Mouse (Mus musculus): ENCODE results near the gene Zfp454.

DNA sequence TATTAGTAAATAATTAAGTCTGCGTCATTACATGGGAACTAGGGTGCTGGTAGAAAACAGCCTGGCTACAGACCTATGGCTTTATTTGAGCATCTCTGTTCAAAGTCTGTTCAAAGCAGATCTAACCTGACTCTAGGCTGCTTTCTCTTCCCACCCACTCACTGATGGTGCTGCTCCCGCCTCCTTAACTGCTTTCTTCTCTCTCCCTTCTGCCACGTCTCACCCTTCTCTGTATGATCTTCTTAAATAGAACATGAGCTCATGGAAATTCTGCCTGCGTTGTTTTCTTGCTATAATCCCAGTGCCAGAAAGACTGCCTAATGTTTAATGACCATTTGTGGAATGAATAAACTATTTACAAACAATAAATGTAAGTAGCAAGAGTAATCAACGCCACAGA is 20.7 kb upstream of the Zfp454 start:
- no peak for TF ChIP-seq POLR2A (IDR thresholded peaks at IDR 0.05; ENCODE audit: insufficient read length, low read depth)
- TF ChIP-seq MYOG (IDR thresholded peaks at IDR 0.05; ENCODE audit: control insufficient read depth in 1 of 3, insufficient read depth in 1 of 3, insufficient read length in 2 of 3, low read depth in 2 of 3), result no peak
- TF ChIP-seq CEBPB (IDR thresholded peaks at IDR 0.05; ENCODE audit: insufficient read depth, poor library complexity, severe bottlenecking), result no peak
- no peak for TF ChIP-seq POLR2AphosphoS2 (IDR thresholded peaks at IDR 0.05; ENCODE audit: insufficient read length, low read depth)
- no peak for TF ChIP-seq TCF12 (IDR thresholded peaks at IDR 0.05; ENCODE audit: insufficient read depth, poor library complexity, severe bottlenecking)
- no peak for TF ChIP-seq MYOD1 (IDR thresholded peaks at IDR 0.05; ENCODE audit: control insufficient read depth in 1 of 3, insufficient read length in 2 of 3, low read depth in 2 of 3)
- TF ChIP-seq TCF3 (IDR thresholded peaks at IDR 0.05; ENCODE audit: insufficient read length, low read depth), result no peak
- no peak for TF ChIP-seq USF1 (IDR thresholded peaks at IDR 0.05; ENCODE audit: low read depth)
- TF ChIP-seq SRF (IDR thresholded peaks at IDR 0.05; ENCODE audit: control insufficient read depth, insufficient read length, low read depth), result no peak

All from myocyte (in vitro differentiated cells).